Mouse (Mus musculus): ENCODE measurements around the gene Tas2r103.

Gene Tas2r103

DNA sequence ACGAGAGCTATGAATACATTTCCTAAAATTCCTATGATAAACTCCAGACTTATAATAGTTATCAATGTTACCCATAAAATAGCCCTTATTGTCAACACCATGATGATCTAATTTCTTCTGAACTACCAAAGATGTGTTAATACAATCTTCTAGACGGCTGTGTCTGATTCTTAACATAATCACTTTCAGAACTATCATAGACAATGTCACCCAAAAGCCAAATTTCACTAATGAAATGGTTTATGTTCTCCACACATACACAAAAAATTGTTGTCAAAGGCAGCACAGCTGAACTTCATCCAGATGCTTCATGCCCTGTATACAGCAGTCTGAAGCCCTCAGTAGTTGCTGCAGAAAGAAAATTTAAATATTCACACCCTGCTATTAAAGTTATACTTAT is at the start of gene Tas2r103:
Gene Tas2r103 (minus strand): TSS at position 101 of the 400 bp plus-strand sequence.
- no peak for DNase-seq (ENCODE audit: low spot score)

DNA sequence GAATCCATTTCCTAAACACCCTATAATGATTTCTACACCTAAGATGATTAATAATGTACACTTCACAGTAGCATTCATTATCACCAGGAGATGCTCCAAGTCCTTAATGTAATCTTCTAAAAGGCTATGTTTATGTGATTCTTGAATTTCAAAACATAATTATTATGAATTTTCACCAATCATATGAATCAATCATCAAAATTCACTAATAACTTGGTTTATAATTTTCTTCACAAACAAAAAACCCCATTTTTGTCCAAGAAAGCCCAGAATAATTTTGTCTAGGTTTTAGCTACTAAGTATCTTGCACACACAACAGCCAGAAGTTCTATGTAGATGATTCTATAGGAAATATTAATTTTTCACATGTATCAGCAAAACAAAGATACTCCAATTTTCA is 18.8 kb upstream of the Tas2r103 start, which contains the start of gene Tas2r140:
Gene Tas2r140 (minus strand): TSS at position 101 of the 400 bp plus-strand sequence.
- DNase-seq (ENCODE audit: low spot score) = no peak

All from urinary bladder, postnatal 14 days (tissue).